In the genomic region with DNA sequence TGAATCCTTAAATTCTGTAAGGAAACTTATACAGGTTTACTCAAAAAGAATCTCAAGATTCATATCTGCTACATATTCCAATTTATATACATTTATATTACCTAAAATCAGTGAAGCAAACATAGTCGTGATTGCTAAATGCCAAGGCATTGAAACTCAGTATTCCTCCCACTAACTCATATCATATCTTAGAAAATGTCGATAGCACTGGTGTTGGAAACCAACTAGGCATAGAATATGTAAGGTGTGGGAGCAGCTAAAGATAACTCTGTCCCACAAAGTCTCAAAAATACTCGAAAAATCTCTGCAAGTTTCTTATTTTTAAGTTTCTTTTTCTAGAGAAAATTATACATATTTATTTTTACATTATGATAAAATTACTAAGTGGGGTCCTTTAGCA, we compare ENCODE assay signal across 28 mouse cellular contexts.
"Had no signal": no experiment of that assay in that cellular context is flagged by ENCODE, and none has a peak within 500 bp of the region (broad histone marks: within the 10 kb centered on the region; RNA-seq: fewer than 3 reads in every experiment).

No protein-coding gene starts in this region.

- ATAC-seq: forebrain, embryonic 13.5 days; forebrain, embryonic 14.5 days; forebrain, embryonic 15.5 days; forebrain, embryonic 16.5 days; forebrain, postnatal 0 days had no signal

- DNase-seq: cerebellum, adult 8-10 months; cerebellum, adult 9-10 months; cerebellum, postnatal 10 days; cerebellum, postnatal 14 days; cerebellum, postnatal 25 days; cerebellum, postnatal 36 days; embryo, embryonic 11 days; forebrain, postnatal 0 days; gastrocnemius, adult 2 months; gastrocnemius, postnatal 10 days; gastrocnemius, postnatal 14 days; gastrocnemius, postnatal 25 days; gastrocnemius, postnatal 36 days; heart, adult 11 months; heart, adult 18-20 months; heart, adult 2 months had no signal

- H3K27ac ChIP-seq: embryonic facial prominence, embryonic 10.5 days; embryonic facial prominence, embryonic 12.5 days; embryonic facial prominence, embryonic 13.5 days; embryonic facial prominence, embryonic 15.5 days; forebrain, embryonic 10.5 days; forebrain, embryonic 12.5 days; forebrain, embryonic 13.5 days; forebrain, embryonic 15.5 days; gastrocnemius, adult 2 months; heart, adult 2 months; heart, embryonic 10.5 days had no signal

- H3K4me3 ChIP-seq: embryonic facial prominence, embryonic 10.5 days; embryonic facial prominence, embryonic 12.5 days; embryonic facial prominence, embryonic 13.5 days; embryonic facial prominence, embryonic 15.5 days; erythroblast, embryonic 14.5 days; forebrain, embryonic 10.5 days; forebrain, embryonic 12.5 days; forebrain, embryonic 13.5 days; forebrain, embryonic 15.5 days; gastrocnemius, adult 2 months; heart, adult 2 months; heart, embryonic 10.5 days had no signal
